Mouse (Mus musculus): Measurements from ENCODE around the gene Psme4.

GRCm38 (mm10) chr11:30928079-30928478 lies 156.6 kb downstream of the Psme4 start:
- TF ChIP-seq TAL1 (IDR thresholded peaks at IDR 0.05; ENCODE audit: low read length) (no peak), GATA1 (IDR thresholded peaks at IDR 0.05; ENCODE audit: low read length) (no peak)
